Mouse (Mus musculus) intestine, embryonic 16.5 days (tissue): ENCODE measurements around the gene Sprn. TPM values are rescaled to one million over a fixed set of nuclear protein-coding genes. Genes with fewer than 3 reads are reported as not detected.
"Not testable (repeated sequence)": the region's sequence is repeated elsewhere in the genome, so short reads cannot be mapped to it uniquely, and the experiment has no call there.

Experiments used
- ATAC-seq: fragments of 200-750 bp; cut with Nextera tagmentation; 2 replicates; pipeline ENCODE4 v1.8.0; 2017; ENCODE audit warnings: moderate TSS enrichment, moderate library complexity
- H3K27ac ChIP-seq: fragments of 300-500 bp; sonication (generic); 2 replicates; pipeline ENCODE4 v1.5.1; 2014; ENCODE audit warnings: mild to moderate bottlenecking, low read length
- H3K27me3 ChIP-seq: fragments of 300-500 bp; sonication (generic); replicated peaks from 2 replicates; pipeline ENCODE4 v1.6.1; 2014; ENCODE audit warnings: low read length, control low read depth, mixed read lengths; ENCODE audit not compliant: control insufficient read depth, insufficient read depth
- H3K36me3 ChIP-seq: fragments of 300-500 bp; sonication (generic); 2 replicates; pipeline ENCODE4 v1.6.1; 2014; ENCODE audit warnings: low read length, control low read depth; ENCODE audit not compliant: control insufficient read depth, insufficient read depth
- H3K4me1 ChIP-seq: fragments of 300-500 bp; sonication (generic); 2 replicates; pipeline ENCODE4 v1.6.1; 2014; ENCODE audit warnings: low read length, control low read depth, mixed read lengths; ENCODE audit not compliant: control insufficient read depth, insufficient read depth
- H3K4me2 ChIP-seq: fragments of 300-500 bp; sonication (generic); 2 replicates; pipeline ENCODE4 v1.6.1; 2014; ENCODE audit warnings: low read depth, low read length, control low read depth
- H3K4me3 ChIP-seq: fragments of 300-500 bp; sonication (generic); 2 replicates; pipeline ENCODE4 v1.5.1; 2014; ENCODE audit warnings: mild to moderate bottlenecking, low read length
- H3K9ac ChIP-seq: fragments of 300-500 bp; sonication (generic); 2 replicates; pipeline ENCODE4 v1.6.1; 2014; ENCODE audit warnings: low read depth, low read length
- H3K9me3 ChIP-seq: fragments of 300-500 bp; sonication (generic); 2 replicates; pipeline ENCODE4 v1.6.1; 2016; ENCODE audit warnings: low read length, control low read depth; ENCODE audit not compliant: control insufficient read depth
- whole genome bisulfite sequencing: fragments of 180-500 bp; shearing (Covaris S2); extraction: QIAGEN DNeasy Blood & Tissue Kit; methylation state at CpG from one replicate; pipeline ENCODE4 v1.1.7; 2014; 5-methylcytosine and 5-hydroxymethylcytosine counted together
- polyA plus RNA-seq: library from polyadenylated mRNA; unstranded; fragments of >200 nt; fragmentation: Nextera tagmentation; extraction: Ambion mirVana; gene quantifications from 2 replicates; pipeline ENCODE4 v1.2.1, GENCODE M21; 2015

The Sprn gene
- polyA plus RNA-seq, 1 experiment from 2014 or later, result 0.89 TPM

DNA sequence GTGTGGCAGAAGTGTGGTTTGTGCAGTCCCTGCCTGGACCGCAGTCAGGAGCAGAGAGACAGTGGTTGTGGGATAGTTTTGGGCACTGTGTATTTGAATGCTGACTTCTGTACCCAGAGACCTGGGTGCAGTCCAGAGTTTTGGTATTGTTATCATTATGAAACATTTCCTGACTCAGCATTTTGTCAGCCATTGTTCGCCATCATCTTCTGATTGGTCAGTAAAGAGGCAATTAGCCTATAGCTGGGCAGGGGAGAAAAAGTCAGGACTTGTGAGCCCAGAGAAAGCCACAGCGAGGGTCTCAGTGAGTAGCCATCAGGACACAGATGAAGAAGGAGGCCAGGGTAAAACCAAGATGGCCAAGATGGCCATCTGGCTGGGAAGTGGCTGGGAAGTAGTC lies 5.7 kb upstream of the Sprn start:
- H3K4me1 ChIP-seq, result no peaks in the 10 kb centered on the region
- WGBS, result 84% methylated on average over 3 of the region's 3 CpGs
- no peaks in the 10 kb centered on the region; the same call in 1 of the 2 replicates for H3K27me3 ChIP-seq
- no peaks in the 10 kb centered on the region for H3K9me3 ChIP-seq
- H3K27ac ChIP-seq, result no peak overlapping the region
- no peaks in the 10 kb centered on the region for H3K36me3 ChIP-seq
- H3K4me3 ChIP-seq, result no peak overlapping the region
- ATAC-seq, result no peak
- H3K4me2 ChIP-seq, result no peak overlapping the region
- no peak overlapping the region for H3K9ac ChIP-seq

- Histone ChIP-seq H3K4me2 (peak overlapping the region; percentile 46; the same call in 1 of the 2 replicates), H3K4me3 (peak overlapping the region; percentile 20), H3K27me3 (peaks cover 21% of the 10 kb centered on the region), H3K36me3 (no peaks in the 10 kb centered on the region), H3K27ac (no peak overlapping the region), H3K9ac (0 out of 2 replicates have a peak overlapping the region, but pooled peaks have one; percentile 48), H3K9me3 (no peaks in the 10 kb centered on the region), H3K4me1 (0 out of 2 replicates have a peak, but pooled peaks cover 4% of the 10 kb centered on the region)
- no peak for ATAC-seq
- WGBS, result 25% methylated on average over 4 of the region's 4 CpGs
Observed at GRCm38 (mm10) chr7:140153829-140154217, 854 bp downstream of the Sprn start.

GRCm38 (mm10) chr7:140153383-140153782 lies 1.3 kb downstream of the Sprn start:
- Histone ChIP-seq H3K4me2 (peak overlapping the region; percentile 46), H3K9ac (0 out of 2 replicates have a peak overlapping the region, but pooled peaks have one; percentile 37), H3K36me3 (no peaks in the 10 kb centered on the region), H3K27ac (no peak overlapping the region), H3K27me3 (peaks cover 21% of the 10 kb centered on the region), H3K4me1 (0 out of 2 replicates have a peak, but pooled peaks cover 4% of the 10 kb centered on the region), H3K9me3 (no peaks in the 10 kb centered on the region), H3K4me3 (peak overlapping the region; percentile 25)
- WGBS, result 2% methylated on average over 28 of the region's 28 CpGs
- peak; percentile 16; the same call in 1 of the 2 replicates for ATAC-seq

GRCm38 (mm10) chr7:140144550-140144949 lies 10.1 kb downstream of the Sprn start:
- H3K36me3 ChIP-seq, result no peaks in the 10 kb centered on the region
- no peak overlapping the region for H3K9ac ChIP-seq
- H3K27ac ChIP-seq, result no peak overlapping the region
- no peak overlapping the region for H3K4me2 ChIP-seq
- H3K4me3 ChIP-seq, result no peak overlapping the region
- H3K27me3 ChIP-seq, result no peaks in the 10 kb centered on the region
- H3K4me1 ChIP-seq, result no peaks in the 10 kb centered on the region
- WGBS, result 85% methylated on average over 4 of the region's 4 CpGs
- no peaks in the 10 kb centered on the region for H3K9me3 ChIP-seq
- no peak for ATAC-seq

GRCm38 (mm10) chr7:140141350-140141749 lies 13.3 kb downstream of the Sprn start:
- Histone ChIP-seq H3K4me2 (no peak overlapping the region), H3K27ac (no peak overlapping the region), H3K9me3 (no peaks in the 10 kb centered on the region), H3K36me3 (no peaks in the 10 kb centered on the region), H3K9ac (no peak overlapping the region), H3K27me3 (no peaks in the 10 kb centered on the region), H3K4me1 (peaks cover 4% of the 10 kb centered on the region; the same call in 1 of the 2 replicates), H3K4me3 (no peak overlapping the region)
- no peak for ATAC-seq
- 4% methylated on average over 14 of the region's 14 CpGs for WGBS

DNA sequence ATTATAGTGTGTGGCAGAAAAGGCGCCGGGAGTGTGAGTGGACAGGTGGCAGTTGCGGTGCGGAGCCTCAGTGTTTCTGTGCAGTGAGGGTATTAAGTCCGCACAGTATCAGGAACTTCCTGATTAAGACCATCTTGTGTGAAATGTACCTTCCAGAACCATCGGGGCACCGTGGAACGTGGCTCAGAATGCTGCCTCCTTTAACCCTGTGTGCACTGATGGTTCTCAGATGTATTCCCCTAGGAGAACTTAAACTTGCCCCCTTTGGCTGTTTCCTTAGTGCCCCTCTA lies 16.7 kb downstream of the Sprn start:
- peak overlapping the region; percentile 80 for H3K4me3 ChIP-seq
- ATAC-seq, result no peak
- H3K27me3 ChIP-seq, result no peaks in the 10 kb centered on the region
- WGBS, result 0% methylated on average over 8 of the region's 8 CpGs
- H3K9ac ChIP-seq, result peak overlapping the region; percentile 99
- H3K4me2 ChIP-seq, result peak overlapping the region; percentile 84
- peaks cover 4% of the 10 kb centered on the region; the same call in 1 of the 2 replicates for H3K4me1 ChIP-seq
- H3K36me3 ChIP-seq, result no peaks in the 10 kb centered on the region
- peak overlapping the region; percentile 64 for H3K27ac ChIP-seq
- no peaks in the 10 kb centered on the region for H3K9me3 ChIP-seq

- Histone ChIP-seq H3K4me1 (peaks cover 4% of the 10 kb centered on the region; the same call in 1 of the 2 replicates), H3K9ac (peak within 1 kb of the TSS; percentile 99), H3K4me3 (peak within 1 kb of the TSS; percentile 80), H3K36me3 (no peaks in the 10 kb centered on the region), H3K9me3 (no peaks in the 10 kb centered on the region), H3K4me2 (peak within 1 kb of the TSS; percentile 84), H3K27ac (peak within 1 kb of the TSS; percentile 64), H3K27me3 (no peaks in the 10 kb centered on the region)
- 1% methylated on average over 39 of the region's 39 CpGs for WGBS
- peak; percentile 99 for ATAC-seq
Observed at GRCm38 (mm10) chr7:140137135-140138020, 17.3 kb downstream of the Sprn start, which contains the start of gene Mtg1. Gene Mtg1, plus strand, starts transcription at chr7:140137564.

- ATAC-seq, result no peak
- no peak overlapping the region for H3K9ac ChIP-seq
- no peaks in the 10 kb centered on the region for H3K9me3 ChIP-seq
- no peaks in the 10 kb centered on the region for H3K27me3 ChIP-seq
- H3K4me2 ChIP-seq, result no peak overlapping the region
- H3K36me3 ChIP-seq, result 0 out of 2 replicates have a peak, but pooled peaks cover 3% of the 10 kb centered on the region
- no peak overlapping the region for H3K27ac ChIP-seq
- 91% methylated on average over 5 of the region's 5 CpGs for WGBS
- no peak overlapping the region for H3K4me3 ChIP-seq
- peaks cover 4% of the 10 kb centered on the region; the same call in 1 of the 2 replicates for H3K4me1 ChIP-seq
Observed at GRCm38 (mm10) chr7:140135106-140135770, 19.4 kb downstream of the Sprn start.

- not testable (repeated sequence) for H3K4me2 ChIP-seq, ATAC-seq
- WGBS, result 96% methylated on average over 4 of the region's 7 CpGs
Observed at GRCm38 (mm10) chr7:140134033-140134432, 20.6 kb downstream of the Sprn start.

More at GRCm38 (mm10) chr7:140134033-140134432, 20.6 kb downstream of the Sprn start:
- H3K4me1 ChIP-seq, H3K4me3 ChIP-seq, H3K27me3 ChIP-seq, H3K9me3 ChIP-seq, H3K27ac ChIP-seq, H3K9ac ChIP-seq, H3K36me3 ChIP-seq: not testable (repeated sequence)
